Mouse (Mus musculus) layer of hippocampus, postnatal 36 days (tissue): ENCODE data around the gene Slc15a1. TPM values are rescaled to one million over a fixed set of nuclear protein-coding genes. Genes with fewer than 3 reads are reported as not detected.
A peak's percentile ranks its signal among the peaks of the same experiment; 100 is the strongest.

ENCODE experiments used
- DNase-seq, 2 experiments: peaks; one replicate each; pipeline ENCODE4 v3.0.0; 2022
- total RNA-seq, 2 experiments: library from RNA; stranded (reverse); gene quantifications; 2 replicates each; pipeline ENCODE4 v1.2.3; 2021

The Slc15a1 gene
- total RNA-seq, 2 experiments from 2014 or later, result not detected

DNA sequence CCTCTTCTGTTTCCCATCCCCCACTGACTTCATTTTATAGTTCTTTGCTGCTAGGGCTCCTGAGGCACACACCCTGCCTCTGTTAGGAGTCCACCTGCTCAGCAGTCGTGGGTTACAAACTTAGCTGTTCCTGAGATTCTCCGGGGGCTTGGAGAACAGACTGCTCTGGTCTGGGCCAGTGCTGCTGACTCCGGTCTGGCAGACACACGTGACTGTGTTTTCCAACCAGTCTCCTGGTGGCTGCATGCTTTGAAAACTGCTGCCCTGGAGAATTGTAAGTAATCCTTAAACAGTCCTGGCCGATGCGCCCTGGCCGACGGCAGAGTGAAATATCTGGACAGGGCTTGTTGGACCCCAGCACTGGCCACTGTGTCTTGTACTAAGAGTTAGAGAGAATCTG is 12.7 kb downstream of the Slc15a1 start:
- no peak for DNase-seq

- no peak for DNase-seq
Measured at GRCm38 (mm10) chr14:121485722-121486121, 19.3 kb downstream of the Slc15a1 start.

DNA sequence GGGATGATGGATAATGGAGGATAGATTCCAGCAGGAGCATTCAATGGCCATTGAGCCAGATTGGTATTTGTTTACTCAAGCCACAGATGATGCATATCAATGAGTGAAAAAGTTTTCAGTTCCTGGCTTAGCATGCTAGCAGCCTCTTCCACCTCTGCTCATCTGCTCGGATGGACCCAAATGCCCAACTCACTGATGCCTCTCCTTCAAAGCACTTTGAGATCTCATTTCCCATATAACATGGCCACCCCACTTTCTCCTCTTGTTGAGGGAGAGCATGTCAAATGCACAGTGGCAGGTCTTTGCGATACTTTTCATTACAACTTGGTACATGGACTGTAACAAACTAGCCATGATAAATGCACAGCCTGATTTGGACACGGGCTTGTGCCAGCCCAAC is 20.6 kb downstream of the Slc15a1 start:
- DNase-seq, result no peak

GRCm38 (mm10) chr14:121482181-121482580 is 22.9 kb downstream of the Slc15a1 start:
- no peak for DNase-seq

DNA sequence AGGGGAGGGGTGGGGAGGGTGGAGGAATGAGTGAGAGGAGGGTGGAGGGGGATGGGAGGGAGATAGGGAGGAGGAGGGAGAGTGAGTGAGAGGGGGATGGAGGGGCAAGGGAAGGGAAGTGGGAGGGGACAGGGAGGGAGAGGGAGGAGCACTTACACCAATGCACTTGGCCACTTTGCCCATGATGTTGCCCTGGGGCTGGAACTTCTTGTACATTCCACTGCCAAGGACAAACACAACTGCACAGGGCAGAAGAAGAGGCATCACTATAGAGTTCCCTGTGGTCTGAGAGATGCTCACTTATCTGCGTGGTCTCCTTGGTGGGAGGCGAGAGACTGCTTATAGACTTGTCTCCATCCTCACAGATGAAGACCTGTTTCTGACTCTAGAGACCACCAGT is 23.5 kb downstream of the Slc15a1 start:
- DNase-seq, result no peak

DNA sequence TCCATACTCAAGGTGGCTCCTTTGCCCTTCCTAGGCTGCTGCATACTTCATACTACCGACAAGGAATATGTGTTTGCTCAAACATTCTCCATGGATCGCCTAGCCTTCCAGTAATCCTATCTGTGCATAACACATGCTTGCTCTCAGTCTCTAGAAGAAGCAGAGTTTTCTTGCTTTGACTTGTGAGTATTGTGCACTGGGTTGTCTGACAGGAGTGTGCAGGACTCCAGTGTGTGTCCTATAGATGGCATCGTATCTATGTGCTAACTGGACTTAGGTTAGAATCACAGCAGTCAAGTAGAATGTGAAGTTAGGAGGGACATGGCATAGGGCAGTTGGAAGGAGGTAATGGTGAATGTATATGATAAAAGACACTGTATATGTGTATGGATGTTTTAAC is 26.0 kb downstream of the Slc15a1 start:
- DNase-seq, result no peak

DNA sequence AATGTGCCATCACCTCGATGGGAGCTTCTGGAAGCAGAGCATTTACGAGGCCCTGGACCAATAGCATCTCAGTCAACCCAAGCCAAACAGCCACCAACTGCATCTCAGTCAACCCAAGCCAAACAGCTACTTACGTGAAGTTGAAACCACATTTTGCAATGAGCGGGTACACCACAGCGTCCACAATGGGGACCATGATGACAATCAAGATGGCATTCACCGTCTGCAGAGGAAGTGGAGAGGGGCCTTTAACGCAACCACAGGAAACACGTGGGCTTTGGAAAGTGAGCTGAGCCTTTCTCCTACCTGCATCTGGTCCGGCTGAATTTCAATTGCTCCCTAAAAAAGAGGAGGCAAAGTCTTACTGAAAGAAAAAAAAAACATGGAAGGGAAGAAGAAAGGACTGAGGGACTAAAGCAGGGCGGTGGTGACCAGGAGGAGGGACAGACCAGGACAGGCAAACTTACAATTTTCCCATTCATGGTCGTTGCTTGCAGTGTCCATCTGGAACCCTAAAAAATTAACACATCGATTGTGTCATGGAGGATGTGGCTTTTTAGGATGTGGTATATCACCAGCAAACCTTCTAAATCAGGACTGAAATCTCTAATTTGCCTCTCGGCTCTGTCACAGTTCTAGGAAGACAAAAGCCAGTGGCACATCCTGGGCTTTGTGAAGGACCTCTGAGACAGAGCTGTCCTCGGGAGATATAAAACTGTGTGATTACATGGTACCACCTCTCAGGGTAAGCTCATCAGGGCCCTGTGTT is 26.9 kb downstream of the Slc15a1 start:
- DNase-seq, result no peak

GRCm38 (mm10) chr14:121473869-121474268 is 31.2 kb downstream of the Slc15a1 start:
- DNase-seq, result no peak

- DNase-seq, result no peak
Measured at GRCm38 (mm10) chr14:121471545-121472121, 33.4 kb downstream of the Slc15a1 start.

- no peak for DNase-seq
Measured at GRCm38 (mm10) chr14:121469601-121470000, 35.5 kb downstream of the Slc15a1 start.

- DNase-seq, result no peak
Measured at GRCm38 (mm10) chr14:121467646-121468045, 37.4 kb downstream of the Slc15a1 start.

DNA sequence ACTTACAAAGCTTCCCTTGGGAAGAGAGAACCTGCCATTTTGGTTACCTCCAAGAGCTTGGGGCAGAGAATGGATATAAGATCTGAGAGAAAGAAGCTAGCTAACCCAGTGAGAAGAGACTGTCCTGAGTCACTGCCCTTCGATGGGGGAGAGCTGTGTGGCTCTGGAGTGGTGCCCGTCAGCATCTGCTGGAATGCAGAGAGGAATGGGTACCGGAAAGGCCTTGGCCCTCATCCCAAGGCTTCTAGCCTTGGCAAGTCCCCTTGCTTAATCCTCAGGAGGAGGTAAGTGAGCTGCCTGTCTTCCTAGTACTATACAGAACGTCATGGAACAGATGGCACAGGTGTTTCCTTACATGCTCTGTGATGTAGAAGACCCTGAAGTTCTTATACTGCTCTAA is 38.6 kb downstream of the Slc15a1 start:
- no peak for DNase-seq

GRCm38 (mm10) chr14:121464318-121464717 is 40.7 kb downstream of the Slc15a1 start:
- no peak for DNase-seq

- DNase-seq, result no peak
Measured at GRCm38 (mm10) chr14:121462756-121463155, 42.3 kb downstream of the Slc15a1 start.

GRCm38 (mm10) chr14:121460966-121461365 is 44.1 kb downstream of the Slc15a1 start:
- no peak for DNase-seq

GRCm38 (mm10) chr14:121458521-121458920 is 46.5 kb downstream of the Slc15a1 start:
- DNase-seq, result no peak

DNA sequence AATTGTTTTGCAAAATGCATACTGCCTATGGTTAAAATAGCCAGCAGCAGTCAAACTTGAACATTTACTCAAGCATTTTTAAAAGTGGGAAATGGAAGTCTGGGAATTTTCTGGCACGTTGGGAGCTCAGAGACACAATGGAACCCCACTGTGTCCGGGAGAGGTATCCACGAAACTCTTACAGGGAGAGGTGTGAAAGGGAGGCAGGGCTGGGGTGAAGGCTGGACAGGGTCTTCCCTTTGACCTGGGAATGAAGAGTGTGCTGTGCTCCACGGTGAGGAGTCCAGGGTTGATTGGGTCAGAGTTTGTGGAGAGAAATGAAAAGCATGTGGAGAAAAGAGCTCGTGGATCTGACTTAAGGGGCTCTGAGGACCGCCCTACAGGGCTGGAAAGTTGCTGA is 47.5 kb downstream of the Slc15a1 start:
- DNase-seq, result no peak

GRCm38 (mm10) chr14:121456416-121457285 is 48.4 kb downstream of the Slc15a1 start:
- no peak for DNase-seq

DNA sequence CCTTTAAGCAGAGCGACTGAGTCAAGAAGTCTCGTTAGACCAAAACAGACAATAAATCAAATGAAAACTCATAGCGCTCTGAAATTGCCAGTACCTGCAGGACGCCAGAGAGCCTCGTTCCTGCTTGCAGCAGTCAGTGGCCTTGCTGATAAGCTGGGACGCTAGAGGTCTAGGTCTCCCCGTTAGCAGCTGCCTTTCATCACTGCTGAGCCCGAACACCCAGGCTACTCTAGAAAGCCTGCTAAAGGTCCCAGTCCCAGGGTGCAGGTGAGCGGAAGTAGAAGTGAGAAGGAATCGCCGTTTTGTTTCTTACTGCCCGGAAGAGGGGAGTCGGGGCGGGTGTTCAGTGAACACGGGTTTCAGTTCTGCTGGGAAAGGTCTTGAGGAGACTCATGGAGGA is 49.1 kb downstream of the Slc15a1 start:
- no peak for DNase-seq

DNA sequence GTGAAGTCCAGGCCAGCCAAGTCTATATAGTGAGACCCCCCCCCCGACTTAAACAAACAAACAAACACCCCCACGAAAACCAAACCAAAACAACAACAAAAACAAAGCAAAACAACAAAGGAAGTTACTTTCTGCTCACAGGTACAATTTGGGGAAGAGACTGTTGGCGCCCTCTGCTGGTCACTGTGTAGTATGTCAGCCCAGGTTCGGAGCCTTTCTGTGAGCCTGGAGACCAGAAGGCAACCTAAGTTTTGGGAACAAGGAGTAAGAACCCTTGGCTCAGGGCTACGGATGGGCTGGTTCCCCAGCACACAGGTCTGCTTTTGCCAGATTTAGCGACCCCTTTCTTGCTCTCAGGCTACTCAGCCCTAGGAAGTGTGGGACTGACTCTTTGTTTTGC is 49.5 kb downstream of the Slc15a1 start:
- peak; percentile 33 to 66 for DNase-seq

DNA sequence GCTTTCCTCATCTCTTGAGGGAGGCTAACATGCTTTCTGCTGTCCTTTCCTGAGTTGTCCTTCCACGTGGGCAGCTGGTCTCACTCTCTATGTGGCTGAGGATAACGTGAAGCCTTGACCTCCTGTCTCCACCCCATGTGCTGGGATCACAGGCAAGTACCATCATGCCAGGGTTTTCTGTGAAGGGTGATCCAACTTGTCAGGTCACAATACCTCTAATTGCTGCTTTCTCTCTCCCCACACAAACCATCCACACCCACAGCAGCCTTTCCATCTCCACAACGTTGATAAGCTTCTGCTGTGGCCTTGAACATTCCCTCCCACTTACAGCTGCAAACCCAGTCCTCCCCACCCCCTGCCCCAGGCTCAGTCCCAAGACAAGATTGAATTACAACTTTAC is 51.9 kb downstream of the Slc15a1 start:
- DNase-seq, result no peak

DNA sequence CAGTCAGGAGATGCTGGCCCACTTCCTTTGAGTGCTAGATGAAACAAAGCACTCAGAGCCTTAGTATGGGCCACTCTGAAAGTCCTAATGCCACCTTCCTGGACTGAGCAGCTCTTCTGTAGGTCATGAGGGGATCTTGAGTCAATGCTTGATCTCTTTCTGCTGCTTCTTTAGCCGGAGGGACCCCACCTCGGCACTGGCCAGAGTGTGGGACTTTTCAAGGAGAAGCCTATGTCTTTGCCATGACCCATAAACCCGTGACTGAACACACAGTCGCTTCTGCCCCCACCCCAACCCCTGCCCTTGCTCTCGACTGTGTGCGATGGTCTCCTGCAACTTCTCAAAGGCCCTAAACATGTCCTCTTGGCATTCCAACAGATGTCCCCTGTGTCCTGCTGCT is 52.8 kb downstream of the Slc15a1 start:
- no peak for DNase-seq

DNA sequence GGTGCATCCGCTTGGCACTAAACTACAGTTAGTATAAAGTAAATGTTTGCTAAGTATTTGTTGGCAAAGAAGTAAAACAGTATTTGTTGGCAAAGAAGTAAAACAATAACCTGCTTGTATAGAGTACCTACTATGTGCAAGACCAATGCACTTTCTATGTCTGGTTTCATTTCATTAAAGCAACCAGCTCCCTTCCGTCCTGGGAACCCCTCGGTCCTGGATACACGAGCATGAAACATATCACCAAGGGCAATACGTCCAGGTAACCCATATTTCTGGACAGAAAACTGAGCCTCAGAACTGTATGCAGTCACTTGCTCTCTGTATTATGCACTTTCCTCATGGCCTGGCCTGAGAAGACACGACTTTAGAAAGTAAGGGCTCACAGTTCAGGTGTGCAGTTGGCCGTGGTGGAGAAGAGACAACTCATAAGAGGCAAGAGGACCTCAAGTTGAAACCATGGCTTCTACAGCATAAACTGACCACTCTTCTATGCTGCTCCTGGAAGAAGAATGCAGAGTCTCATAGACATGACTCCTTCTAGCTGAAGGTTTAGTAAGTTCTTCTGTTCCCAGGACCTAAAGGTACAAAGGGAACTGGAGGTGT is 53.5 kb downstream of the Slc15a1 start:
- no peak for DNase-seq
